Mouse (Mus musculus): Measurements from ENCODE around the gene Sbpl.

GRCm38 (mm10) chr17:23955174-23955573 lies at the start of gene Sbpl:
- TF ChIP-seq CTCF (IDR thresholded peaks at IDR 0.05; ENCODE audit: extremely low read depth, insufficient read depth, insufficient read length, insufficient replicate concordance) (no peak), POLR2A (IDR thresholded peaks at IDR 0.05; ENCODE audit: low read depth, low read length) (no peak)

All from spleen, adult 2 months (tissue).